Mouse (Mus musculus) ES-E14 (cell line): Measurements from ENCODE around the gene Hadhb. TPM values are rescaled to one million over a fixed set of nuclear protein-coding genes. Genes with fewer than 3 reads are reported as not detected.
"Not testable (repeated sequence)": the region's sequence is repeated elsewhere in the genome, so short reads cannot be mapped to it uniquely, and the experiment has no call there.

Experiments used
- DNase-seq: peaks from one replicate; pipeline ENCODE4 v3.0.0-alpha.2; 2013; ENCODE audit warnings: low read depth, low spot score
- H3K27ac ChIP-seq: 2 replicates; pipeline ENCODE4 v1.5.1; 2012; ENCODE audit warnings: low read depth, mild to moderate bottlenecking, low read length, moderate library complexity, mixed read lengths; ENCODE audit not compliant: poor library complexity, insufficient read depth, severe bottlenecking
- H3K36me3 ChIP-seq: 2 replicates; pipeline ENCODE4 v1.6.1; 2012; ENCODE audit warnings: mild to moderate bottlenecking, low read length, moderate library complexity, mixed read lengths; ENCODE audit not compliant: control insufficient read depth, poor library complexity, insufficient read depth, severe bottlenecking
- H3K4me1 ChIP-seq, 2 experiments: fragments of 150-350 bp in 1 of 2; sonication (generic) in 1 of 2; 2 replicates each; pipeline ENCODE4 v1.6.1; 2012; ENCODE audit warnings: low read length in 2 of 2, mild to moderate bottlenecking in 1 of 2, mixed read lengths in 1 of 2; ENCODE audit not compliant: control insufficient read depth in 2 of 2, insufficient read depth in 2 of 2, poor library complexity in 1 of 2
- H3K4me3 ChIP-seq, 2 experiments: fragments of 150-350 bp in 1 of 2; sonication (generic) in 1 of 2; 2 replicates each; pipeline ENCODE4 v1.5.1; 2012; ENCODE audit warnings: low read length in 2 of 2, low read depth in 1 of 2, mild to moderate bottlenecking in 1 of 2, mixed read lengths in 1 of 2; ENCODE audit not compliant: insufficient read depth in 1 of 2, poor library complexity in 1 of 2, severe bottlenecking in 1 of 2
- H3K9ac ChIP-seq: 2 replicates; pipeline ENCODE4 v1.6.1; 2012; ENCODE audit warnings: low read depth, mild to moderate bottlenecking, low read length, mixed read lengths; ENCODE audit not compliant: poor library complexity, insufficient read depth, severe bottlenecking
- H3K9me3 ChIP-seq: fragments of 150-350 bp; sonication (generic); 2 replicates; pipeline ENCODE4 v1.6.1; 2012; ENCODE audit warnings: low read depth, mild to moderate bottlenecking, low read length; ENCODE audit not compliant: control insufficient read depth, insufficient read depth
- CHD2 ChIP-seq: IDR thresholded peaks from 2 replicates; pipeline ENCODE4 v1.6.1; 2014; ENCODE audit warnings: mild to moderate bottlenecking, low read depth, low read length, inconsistent platforms
- HCFC1 ChIP-seq: IDR thresholded peaks from 2 replicates; pipeline ENCODE4 v1.6.1; 2012; ENCODE audit warnings: low read length, inconsistent platforms, borderline replicate concordance; ENCODE audit not compliant: insufficient read depth
- MAFK ChIP-seq: IDR thresholded peaks from 2 replicates; pipeline ENCODE4 v1.6.1; 2014; ENCODE audit warnings: mild to moderate bottlenecking, low read depth, low read length, inconsistent platforms; ENCODE audit not compliant: insufficient read depth
- ZC3H11A ChIP-seq: IDR thresholded peaks from 2 replicates; pipeline ENCODE4 v1.6.1; 2012; ENCODE audit warnings: low read depth, mild to moderate bottlenecking, inconsistent platforms, low read length, borderline replicate concordance
- ZNF384 ChIP-seq: IDR thresholded peaks from 2 replicates; pipeline ENCODE4 v1.6.1; 2012; ENCODE audit warnings: low read depth, low read length, inconsistent platforms
- in situ Hi-C, 2 experiments: fragments of 600-800 bp; cut with MboI; formaldehyde crosslinking; loops; one replicate each; pipeline ENCODE4 v1.15.1; 2025; ENCODE audit warnings: low sequenced_read_pairs in 2 of 2, inconsistent platforms in 1 of 2; ENCODE audit not compliant: unreplicated experiment in 2 of 2
- total RNA-seq: library from RNA; depleted of rRNA; stranded (reverse); fragments of 300-350 nt; gene quantifications from 2 replicates; pipeline ENCODE4 v1.2.3, GENCODE M21; 2012

Gene Hadhb
- total RNA-seq, 1 experiment = 110 TPM

DNA sequence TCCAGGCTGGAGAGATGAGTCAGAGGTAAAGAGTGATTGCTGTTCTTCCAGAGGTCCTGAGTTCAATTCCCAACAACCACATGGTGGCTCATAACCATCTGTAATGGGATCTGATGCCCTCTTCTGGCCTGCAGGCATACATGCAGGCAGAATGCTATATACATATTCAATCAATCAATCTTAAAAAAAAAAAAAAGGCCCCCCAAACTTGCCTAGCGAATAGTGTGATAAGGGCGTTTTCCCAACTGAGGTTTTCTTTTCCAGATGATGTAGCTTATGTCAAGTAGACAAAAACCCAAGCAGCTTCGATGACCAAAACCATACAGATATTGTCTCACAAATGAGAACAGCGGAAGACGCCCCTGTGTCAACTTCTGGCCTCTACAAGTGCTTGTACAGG lies 55.7 kb downstream of the Hadhb start:
- H3K4me3 ChIP-seq, H3K27ac ChIP-seq, H3K9ac ChIP-seq, in situ Hi-C loops, H3K36me3 ChIP-seq, DNase-seq, H3K4me1 ChIP-seq, H3K9me3 ChIP-seq: not testable (repeated sequence)
- TF ChIP-seq ZNF384 = peak; percentile 71; the same call in 1 of the 2 replicates

DNA sequence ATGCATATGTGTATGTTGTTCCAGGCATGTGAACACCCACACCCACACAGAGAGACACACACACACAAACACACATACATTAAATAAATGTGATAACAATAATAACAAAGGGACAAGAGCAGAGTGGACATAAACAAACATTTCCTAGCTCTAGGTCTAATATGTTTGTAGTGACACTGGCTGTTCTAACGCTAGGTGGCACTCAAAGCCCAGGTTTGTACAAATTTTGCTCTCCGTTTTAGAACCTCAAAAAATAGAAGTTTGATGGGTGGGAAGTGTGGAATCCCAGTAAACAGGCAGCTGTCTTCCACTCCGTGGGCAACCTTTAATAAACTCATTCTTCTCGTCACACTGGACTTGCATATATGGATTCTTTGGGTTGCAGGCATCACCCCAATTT lies 59.8 kb downstream of the Hadhb start:
- H3K36me3 ChIP-seq = no peaks in the 10 kb centered on the region
- in situ Hi-C loops = no loop called here
- no peaks in the 10 kb centered on the region for H3K4me1 ChIP-seq
- DNase-seq = peak; percentile 27
- H3K9ac ChIP-seq = no peak overlapping the region
- no peak overlapping the region for H3K4me3 ChIP-seq
- no peak overlapping the region for H3K27ac ChIP-seq
- TF ChIP-seq ZC3H11A (peak; percentile 36; the same call in 1 of the 2 replicates), MAFK (no peak)
- H3K9me3 ChIP-seq = no peaks in the 10 kb centered on the region

DNA sequence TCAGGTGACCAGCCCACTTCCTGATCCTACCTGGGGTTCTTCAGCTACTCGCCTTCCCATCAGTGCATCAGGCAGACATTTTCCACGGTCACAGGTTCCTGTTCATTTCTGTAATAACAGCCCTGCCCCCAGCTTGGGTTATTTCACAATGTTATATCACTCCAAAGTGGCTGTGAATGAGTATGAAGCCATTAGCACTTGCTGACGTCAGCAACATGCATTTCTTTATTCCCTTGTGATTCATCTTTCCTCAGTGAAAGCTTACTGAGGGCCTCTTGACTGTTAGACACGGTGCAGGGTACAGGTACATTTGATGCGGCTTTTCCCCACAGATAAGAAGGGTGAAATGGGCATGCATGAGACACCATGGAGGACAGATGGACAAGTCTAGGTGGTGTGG lies 60.9 kb downstream of the Hadhb start:
- Histone ChIP-seq H3K9me3 (no peaks in the 10 kb centered on the region), H3K9ac (no peak overlapping the region), H3K4me3 (no peak overlapping the region), H3K27ac (no peak overlapping the region), H3K4me1 (no peaks in the 10 kb centered on the region), H3K36me3 (no peaks in the 10 kb centered on the region)
- no peak for TF ChIP-seq ZC3H11A
- TF ChIP-seq ZNF384 = no peak
- TF ChIP-seq HCFC1 = no peak
- no peak for TF ChIP-seq CHD2
- TF ChIP-seq MAFK = no peak
- in situ Hi-C loops = no loop called here
- no peak for DNase-seq

DNA sequence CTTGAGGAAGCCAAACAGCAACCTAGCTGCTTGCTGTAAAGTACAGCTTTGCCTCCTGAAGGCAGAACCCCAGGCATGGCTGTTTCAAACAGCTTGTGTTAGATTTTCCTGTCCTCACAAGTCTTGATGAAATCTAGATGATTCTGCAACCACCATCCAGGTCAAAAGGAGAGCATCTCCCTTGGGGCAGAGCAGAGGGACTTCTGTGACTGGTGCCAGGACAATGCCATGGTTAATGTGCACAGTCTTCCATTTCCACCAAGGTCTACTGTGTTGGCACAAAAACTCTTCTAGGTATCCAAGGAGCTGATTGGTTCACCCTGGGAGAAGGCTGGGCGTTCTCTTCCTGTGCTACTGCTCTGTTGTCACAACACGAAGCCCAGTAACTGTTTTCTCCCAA lies 64.7 kb downstream of the Hadhb start:
- peaks cover 7% of the 10 kb centered on the region for H3K9me3 ChIP-seq
- no peak for DNase-seq
- TF ChIP-seq CHD2 (no peak), ZC3H11A (no peak), ZNF384 (no peak), MAFK (no peak), HCFC1 (no peak)
- in situ Hi-C loops = no loop called here
- H3K4me3 ChIP-seq = no peak overlapping the region
- H3K27ac ChIP-seq = no peak overlapping the region
- no peak overlapping the region for H3K9ac ChIP-seq
- H3K36me3 ChIP-seq = no peaks in the 10 kb centered on the region
- H3K4me1 ChIP-seq = no peaks in the 10 kb centered on the region

DNA sequence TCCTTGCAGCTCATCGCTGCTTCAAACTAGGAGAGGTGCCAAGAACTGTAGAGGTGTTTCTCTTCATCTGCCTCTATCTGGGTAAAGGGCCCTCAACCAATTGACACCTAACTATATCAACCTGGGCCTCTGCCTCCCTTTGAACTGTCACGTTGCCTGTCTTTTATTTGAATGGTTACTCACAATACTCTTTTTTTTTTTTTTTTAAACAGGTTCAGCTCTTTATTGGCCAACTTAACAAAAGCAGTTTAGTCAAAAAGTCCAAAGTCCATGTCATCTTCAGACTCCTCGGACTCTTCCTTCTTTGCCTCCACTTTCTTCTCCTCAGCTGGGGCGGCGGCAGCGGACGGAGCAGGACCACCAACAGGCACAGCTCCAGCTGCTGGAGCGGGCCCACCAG lies 65.6 kb downstream of the Hadhb start:
- Histone ChIP-seq H3K9ac (no peak overlapping the region), H3K27ac (no peak overlapping the region), H3K4me1 (no peaks in the 10 kb centered on the region), H3K4me3 (no peak overlapping the region), H3K9me3 (peaks cover 7% of the 10 kb centered on the region), H3K36me3 (no peaks in the 10 kb centered on the region)
- DNase-seq = no peak
- in situ Hi-C loops = no loop called here
- TF ChIP-seq ZC3H11A (no peak), CHD2 (no peak), HCFC1 (no peak), MAFK (no peak), ZNF384 (no peak)
